Mouse (Mus musculus): Measurements from ENCODE around the gene Med16. TPM values are rescaled to one million over a fixed set of nuclear protein-coding genes. Genes with fewer than 3 reads are reported as not detected.

Gene Med16
- polyA plus RNA-seq, 1 experiment from 2014 or later, result 56.6 TPM

- Histone ChIP-seq H3K9ac (ENCODE audit: low read depth, low read length) (no peak overlapping the region), H3K36me3 (ENCODE audit: control insufficient read depth, insufficient read depth, low read length) (peaks cover 14% of the 10 kb centered on the region), H3K4me3 (ENCODE audit: low read depth, low read length) (no peak overlapping the region), H3K27ac (ENCODE audit: low read length) (no peak overlapping the region), H3K4me1 (ENCODE audit: control insufficient read depth, insufficient read depth, low read length) (peaks cover 3% of the 10 kb centered on the region; the same call in 1 of the 2 replicates), H3K27me3 (ENCODE audit: control insufficient read depth, insufficient read depth, low read depth, low read length) (no peaks in the 10 kb centered on the region), H3K4me2 (ENCODE audit: low read length) (no peak overlapping the region), H3K9me3 (replicated peaks; ENCODE audit: control insufficient read depth, low read length, poor library complexity, severe bottlenecking) (no peaks in the 10 kb centered on the region)
- no peak for ATAC-seq
- 25% methylated on average over 7 of the region's 7 CpGs for WGBS
These were observed 38.1 kb upstream of the Med16 start for GRCm38 (mm10) chr10:79946752-79947322.

GRCm38 (mm10) chr10:79945507-79946234, 36.9 kb upstream of the Med16 start:
- no peak overlapping the region for H3K4me3 ChIP-seq (ENCODE audit: low read depth, low read length)
- H3K9me3 ChIP-seq (replicated peaks; ENCODE audit: control insufficient read depth, low read length, poor library complexity, severe bottlenecking), result no peaks in the 10 kb centered on the region
- no peaks in the 10 kb centered on the region for H3K27me3 ChIP-seq (ENCODE audit: control insufficient read depth, insufficient read depth, low read depth, low read length)
- 21% methylated on average over 16 of the region's 16 CpGs for WGBS
- no peak overlapping the region for H3K4me2 ChIP-seq (ENCODE audit: low read length)
- peak; percentile 62 for ATAC-seq
- H3K27ac ChIP-seq (ENCODE audit: low read length), result no peak overlapping the region
- 0 out of 2 replicates have a peak overlapping the region, but pooled peaks have one; percentile 10 for H3K9ac ChIP-seq (ENCODE audit: low read depth, low read length)
- H3K4me1 ChIP-seq (ENCODE audit: control insufficient read depth, insufficient read depth, low read length), result peaks cover 3% of the 10 kb centered on the region; the same call in 1 of the 2 replicates
- peaks cover 13% of the 10 kb centered on the region; the same call in 1 of the 2 replicates for H3K36me3 ChIP-seq (ENCODE audit: control insufficient read depth, insufficient read depth, low read length)

DNA sequence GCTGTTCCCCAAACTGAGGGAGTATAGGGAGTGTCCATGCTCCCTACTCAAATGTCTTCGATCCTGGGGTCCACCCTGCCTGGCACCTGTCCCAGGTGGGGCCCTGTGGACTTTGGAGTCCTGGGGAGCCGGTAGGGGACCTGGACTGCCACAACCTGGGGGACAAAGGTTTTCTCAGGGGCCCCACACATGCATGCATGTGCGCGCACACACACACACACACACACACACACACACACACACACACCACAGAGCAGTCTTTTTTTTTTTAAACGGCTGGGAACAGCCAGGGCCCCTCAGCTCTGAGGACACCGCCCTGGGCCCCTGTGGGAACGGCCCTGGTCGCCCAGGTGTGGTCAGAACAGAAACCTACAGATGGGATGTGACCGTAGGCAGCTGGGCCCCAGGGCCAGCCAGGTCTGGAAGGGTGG, 34.8 kb upstream of the Med16 start:
- Histone ChIP-seq H3K4me2 (ENCODE audit: low read length) (no peak overlapping the region), H3K36me3 (ENCODE audit: control insufficient read depth, insufficient read depth, low read length) (peaks cover 3% of the 10 kb centered on the region; the same call in 1 of the 2 replicates), H3K4me1 (ENCODE audit: control insufficient read depth, insufficient read depth, low read length) (peaks cover 3% of the 10 kb centered on the region; the same call in 1 of the 2 replicates), H3K27me3 (ENCODE audit: control insufficient read depth, insufficient read depth, low read depth, low read length) (no peaks in the 10 kb centered on the region), H3K9me3 (replicated peaks; ENCODE audit: control insufficient read depth, low read length, poor library complexity, severe bottlenecking) (no peaks in the 10 kb centered on the region), H3K4me3 (ENCODE audit: low read depth, low read length) (no peak overlapping the region), H3K27ac (ENCODE audit: low read length) (no peak overlapping the region), H3K9ac (ENCODE audit: low read depth, low read length) (no peak overlapping the region)
- 84% methylated on average over 9 of the region's 9 CpGs for WGBS
- no peak for ATAC-seq

DNA sequence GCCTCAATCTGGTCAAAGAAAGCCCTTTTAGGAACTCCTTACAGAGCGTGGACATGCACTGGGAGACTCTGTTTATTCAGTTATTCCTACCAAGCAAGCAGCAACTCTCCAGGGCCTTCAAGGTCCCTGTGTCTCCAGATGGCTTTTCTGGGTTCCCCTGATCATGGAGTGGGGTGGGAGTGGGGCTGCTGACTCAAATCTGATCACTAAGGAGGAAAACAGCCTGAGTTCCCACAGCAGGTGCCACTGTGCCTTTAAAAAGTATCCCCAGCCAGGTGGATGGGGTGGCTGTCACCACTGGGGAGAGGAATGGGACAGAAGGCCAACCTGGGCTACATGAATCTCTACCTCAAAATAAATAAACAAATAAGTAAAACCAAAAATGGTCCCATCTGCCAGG, 34.3 kb upstream of the Med16 start:
- Histone ChIP-seq H3K9ac (ENCODE audit: low read depth, low read length) (no peak overlapping the region), H3K4me3 (ENCODE audit: low read depth, low read length) (no peak overlapping the region), H3K9me3 (replicated peaks; ENCODE audit: control insufficient read depth, low read length, poor library complexity, severe bottlenecking) (no peaks in the 10 kb centered on the region), H3K36me3 (ENCODE audit: control insufficient read depth, insufficient read depth, low read length) (peaks cover 3% of the 10 kb centered on the region; the same call in 1 of the 2 replicates), H3K27ac (ENCODE audit: low read length) (no peak overlapping the region), H3K4me2 (ENCODE audit: low read length) (no peak overlapping the region), H3K4me1 (ENCODE audit: control insufficient read depth, insufficient read depth, low read length) (peaks cover 3% of the 10 kb centered on the region; the same call in 1 of the 2 replicates), H3K27me3 (ENCODE audit: control insufficient read depth, insufficient read depth, low read depth, low read length) (no peaks in the 10 kb centered on the region)
- no peak for ATAC-seq
- 96% methylated on average over 1 of the region's 1 CpGs for WGBS

DNA sequence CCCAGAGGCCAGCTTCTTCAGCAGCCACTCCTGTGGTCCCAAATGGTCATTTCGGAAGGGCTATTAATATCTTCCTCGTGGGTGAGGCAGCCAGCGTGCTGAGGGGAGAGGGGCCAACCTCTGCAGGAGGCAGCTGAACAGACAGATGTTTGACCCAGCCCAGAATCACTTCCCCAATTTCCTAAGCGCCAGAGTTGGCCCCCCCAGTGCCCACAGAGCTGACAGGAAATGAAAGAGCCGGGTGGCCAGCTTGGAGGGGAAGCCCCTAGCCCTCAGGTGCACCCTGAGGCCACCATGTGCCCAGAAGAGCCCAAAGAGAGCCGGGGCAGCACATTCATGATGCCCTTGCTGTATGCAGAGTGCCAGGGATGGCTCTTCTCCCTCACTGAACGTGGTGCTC, 32.0 kb upstream of the Med16 start:
- no peak overlapping the region for H3K4me3 ChIP-seq (ENCODE audit: low read depth, low read length)
- H3K9me3 ChIP-seq (replicated peaks; ENCODE audit: control insufficient read depth, low read length, poor library complexity, severe bottlenecking), result no peaks in the 10 kb centered on the region
- no peak overlapping the region for H3K9ac ChIP-seq (ENCODE audit: low read depth, low read length)
- H3K36me3 ChIP-seq (ENCODE audit: control insufficient read depth, insufficient read depth, low read length), result peaks cover 6% of the 10 kb centered on the region; the same call in 1 of the 2 replicates
- peaks cover 7% of the 10 kb centered on the region; the same call in 1 of the 2 replicates for H3K4me1 ChIP-seq (ENCODE audit: control insufficient read depth, insufficient read depth, low read length)
- ATAC-seq, result no peak
- no peak overlapping the region for H3K4me2 ChIP-seq (ENCODE audit: low read length)
- H3K27me3 ChIP-seq (ENCODE audit: control insufficient read depth, insufficient read depth, low read depth, low read length), result no peaks in the 10 kb centered on the region
- 77% methylated on average over 7 of the region's 7 CpGs for WGBS
- H3K27ac ChIP-seq (ENCODE audit: low read length), result no peak overlapping the region

GRCm38 (mm10) chr10:79937775-79938526, 29.2 kb upstream of the Med16 start:
- no peak overlapping the region for H3K4me3 ChIP-seq (ENCODE audit: low read depth, low read length)
- 51% methylated on average over 11 of the region's 11 CpGs for WGBS
- H3K36me3 ChIP-seq (ENCODE audit: control insufficient read depth, insufficient read depth, low read length), result peaks cover 6% of the 10 kb centered on the region; the same call in 1 of the 2 replicates
- H3K27ac ChIP-seq (ENCODE audit: low read length), result no peak overlapping the region
- H3K27me3 ChIP-seq (ENCODE audit: control insufficient read depth, insufficient read depth, low read depth, low read length), result no peaks in the 10 kb centered on the region
- H3K4me1 ChIP-seq (ENCODE audit: control insufficient read depth, insufficient read depth, low read length), result peaks cover 4% of the 10 kb centered on the region; the same call in 1 of the 2 replicates
- no peak overlapping the region for H3K9ac ChIP-seq (ENCODE audit: low read depth, low read length)
- no peak for ATAC-seq
- no peaks in the 10 kb centered on the region for H3K9me3 ChIP-seq (replicated peaks; ENCODE audit: control insufficient read depth, low read length, poor library complexity, severe bottlenecking)
- no peak overlapping the region for H3K4me2 ChIP-seq (ENCODE audit: low read length)

DNA sequence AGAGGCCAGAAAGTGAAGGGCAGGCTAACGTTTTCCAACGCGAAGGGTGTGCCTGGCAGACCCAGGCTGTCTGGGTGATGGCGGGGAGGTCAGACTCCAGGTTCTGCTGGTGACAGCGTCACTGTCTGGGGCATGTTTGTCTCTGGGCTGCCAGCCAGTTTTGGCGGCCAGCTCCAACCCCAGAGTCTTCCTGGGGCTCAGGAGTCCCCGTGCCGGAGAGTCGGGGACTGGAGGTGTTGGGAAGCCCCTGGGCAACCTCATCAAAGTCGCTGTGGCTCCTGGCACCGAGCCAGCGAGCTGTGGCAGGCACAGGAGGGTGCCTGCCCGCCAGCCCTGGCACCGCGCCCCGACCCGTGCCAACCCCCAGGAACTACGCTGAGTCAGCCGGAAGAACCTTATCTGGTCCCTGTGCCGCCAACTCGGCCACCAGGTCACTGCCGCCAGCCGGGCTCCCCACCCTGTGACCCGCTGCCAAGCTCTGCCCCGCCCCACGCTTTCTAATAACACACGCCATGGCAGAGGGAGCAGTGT, 28.3 kb upstream of the Med16 start:
- Histone ChIP-seq H3K9me3 (replicated peaks; ENCODE audit: control insufficient read depth, low read length, poor library complexity, severe bottlenecking) (no peaks in the 10 kb centered on the region), H3K4me1 (ENCODE audit: control insufficient read depth, insufficient read depth, low read length) (peaks cover 4% of the 10 kb centered on the region; the same call in 1 of the 2 replicates), H3K4me2 (ENCODE audit: low read length) (0 out of 2 replicates have a peak overlapping the region, but pooled peaks have one; percentile 14), H3K27ac (ENCODE audit: low read length) (no peak overlapping the region), H3K36me3 (ENCODE audit: control insufficient read depth, insufficient read depth, low read length) (peaks cover 8% of the 10 kb centered on the region), H3K4me3 (ENCODE audit: low read depth, low read length) (no peak overlapping the region), H3K27me3 (ENCODE audit: control insufficient read depth, insufficient read depth, low read depth, low read length) (no peaks in the 10 kb centered on the region), H3K9ac (ENCODE audit: low read depth, low read length) (peak overlapping the region; percentile 26; the same call in 1 of the 2 replicates)
- no peak for ATAC-seq
- whole genome bisulfite sequencing, result 56% methylated on average over 27 of the region's 27 CpGs

GRCm38 (mm10) chr10:79936284-79936910, 27.7 kb upstream of the Med16 start:
- Histone ChIP-seq H3K4me1 (ENCODE audit: control insufficient read depth, insufficient read depth, low read length) (peaks cover 4% of the 10 kb centered on the region; the same call in 1 of the 2 replicates), H3K9ac (ENCODE audit: low read depth, low read length) (no peak overlapping the region; the same call in 1 of the 2 replicates), H3K36me3 (ENCODE audit: control insufficient read depth, insufficient read depth, low read length) (peaks cover 9% of the 10 kb centered on the region), H3K27ac (ENCODE audit: low read length) (no peak overlapping the region), H3K27me3 (ENCODE audit: control insufficient read depth, insufficient read depth, low read depth, low read length) (no peaks in the 10 kb centered on the region), H3K9me3 (replicated peaks; ENCODE audit: control insufficient read depth, low read length, poor library complexity, severe bottlenecking) (no peaks in the 10 kb centered on the region), H3K4me2 (ENCODE audit: low read length) (no peak overlapping the region), H3K4me3 (ENCODE audit: low read depth, low read length) (no peak overlapping the region)
- no peak for ATAC-seq
- 80% methylated on average over 10 of the region's 10 CpGs for whole genome bisulfite sequencing
